Mouse (Mus musculus): ENCODE measurements at regions not wholly inside any gene's neighbourhood (a gene's known extent, or its start where the extent isn't known, plus 50 kb on each side); places are given as distances from the start of the nearest gene placed in this dataset.
A peak's percentile ranks its signal among the peaks of the same experiment; 100 is the strongest.

GRCm38 (mm10) chr3:70460811-70461210, 453.4 kb downstream of the Otol1 start:
- Histone ChIP-seq H3K4me3 (ENCODE audit: low read depth, low read length) (no peak overlapping the region), H3K27ac (ENCODE audit: low read depth, low read length) (no peak overlapping the region), H3K9me3 (ENCODE audit: control insufficient read depth, low read length) (no peaks in the 10 kb centered on the region), H3K9ac (replicated peaks; ENCODE audit: low read depth, low read length) (no peak overlapping the region), H3K4me1 (ENCODE audit: control insufficient read depth, insufficient read depth, low read length) (no peaks in the 10 kb centered on the region), H3K27me3 (ENCODE audit: control insufficient read depth, insufficient read depth, low read length) (no peaks in the 10 kb centered on the region), H3K36me3 (ENCODE audit: control insufficient read depth, insufficient read depth, low read length) (no peaks in the 10 kb centered on the region), H3K4me2 (ENCODE audit: low read depth, low read length) (no peak overlapping the region)
- no peak for ATAC-seq (ENCODE audit: low read depth)
- WGBS = 65% methylated on average over 2 of the region's 2 CpGs

- Histone ChIP-seq H3K9ac (replicated peaks; ENCODE audit: low read depth, low read length) (no peak overlapping the region), H3K9me3 (ENCODE audit: control insufficient read depth, low read length) (no peaks in the 10 kb centered on the region), H3K36me3 (ENCODE audit: control insufficient read depth, insufficient read depth, low read length) (no peaks in the 10 kb centered on the region), H3K27ac (ENCODE audit: low read depth, low read length) (no peak overlapping the region), H3K4me2 (ENCODE audit: low read depth, low read length) (no peak overlapping the region), H3K27me3 (ENCODE audit: control insufficient read depth, insufficient read depth, low read length) (no peaks in the 10 kb centered on the region), H3K4me1 (ENCODE audit: control insufficient read depth, insufficient read depth, low read length) (no peaks in the 10 kb centered on the region), H3K4me3 (ENCODE audit: low read depth, low read length) (no peak overlapping the region)
- no peak for ATAC-seq (ENCODE audit: low read depth)
Measured at GRCm38 (mm10) chr3:70463221-70463620, 455.8 kb downstream of the Otol1 start.

DNA sequence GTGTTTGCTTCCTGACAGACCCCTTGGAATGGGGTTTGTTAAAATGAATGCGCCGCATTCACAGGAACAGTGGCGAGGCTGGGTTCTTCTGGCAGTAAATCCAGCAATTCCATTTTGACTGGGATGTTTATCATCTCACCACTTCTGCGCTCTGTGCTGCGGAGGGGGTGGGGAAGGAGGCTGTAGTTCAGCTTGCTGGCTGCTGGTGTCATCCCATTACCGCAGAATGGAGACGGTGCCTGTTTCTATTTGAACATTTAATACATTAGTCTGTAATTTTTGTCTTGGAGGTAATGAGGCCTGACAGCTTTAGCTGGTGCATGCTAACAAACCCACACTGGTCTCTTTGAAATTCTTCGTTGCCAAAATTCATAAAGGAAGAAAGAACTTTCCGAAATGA, 475.1 kb downstream of the Otol1 start:
- H3K4me2 ChIP-seq (ENCODE audit: low read depth, low read length) = no peak overlapping the region
- no peaks in the 10 kb centered on the region for H3K9me3 ChIP-seq (ENCODE audit: control insufficient read depth, low read length)
- no peak overlapping the region for H3K27ac ChIP-seq (ENCODE audit: low read depth, low read length)
- WGBS = 26% methylated on average over 9 of the region's 9 CpGs
- H3K4me3 ChIP-seq (ENCODE audit: low read depth, low read length) = no peak overlapping the region
- no peaks in the 10 kb centered on the region for H3K36me3 ChIP-seq (ENCODE audit: control insufficient read depth, insufficient read depth, low read length)
- 0 out of 2 replicates have a peak, but pooled peaks cover 4% of the 10 kb centered on the region for H3K4me1 ChIP-seq (ENCODE audit: control insufficient read depth, insufficient read depth, low read length)
- H3K9ac ChIP-seq (replicated peaks; ENCODE audit: low read depth, low read length) = no peak overlapping the region
- ATAC-seq (ENCODE audit: low read depth) = peak; percentile 95
- no peaks in the 10 kb centered on the region for H3K27me3 ChIP-seq (ENCODE audit: control insufficient read depth, insufficient read depth, low read length)

- H3K4me1 ChIP-seq (ENCODE audit: control insufficient read depth, insufficient read depth, low read length) = 0 out of 2 replicates have a peak, but pooled peaks cover 4% of the 10 kb centered on the region
- peak; percentile 55; the same call in 1 of the 2 replicates for ATAC-seq (ENCODE audit: low read depth)
- WGBS = 51% methylated on average over 5 of the region's 5 CpGs
- H3K4me3 ChIP-seq (ENCODE audit: low read depth, low read length) = no peak overlapping the region
- no peaks in the 10 kb centered on the region for H3K27me3 ChIP-seq (ENCODE audit: control insufficient read depth, insufficient read depth, low read length)
- H3K4me2 ChIP-seq (ENCODE audit: low read depth, low read length) = no peak overlapping the region
- H3K36me3 ChIP-seq (ENCODE audit: control insufficient read depth, insufficient read depth, low read length) = no peaks in the 10 kb centered on the region
- no peak overlapping the region for H3K27ac ChIP-seq (ENCODE audit: low read depth, low read length)
- H3K9me3 ChIP-seq (ENCODE audit: control insufficient read depth, low read length) = no peaks in the 10 kb centered on the region
- H3K9ac ChIP-seq (replicated peaks; ENCODE audit: low read depth, low read length) = no peak overlapping the region
Measured at GRCm38 (mm10) chr3:70483066-70483743, 475.8 kb downstream of the Otol1 start.

DNA sequence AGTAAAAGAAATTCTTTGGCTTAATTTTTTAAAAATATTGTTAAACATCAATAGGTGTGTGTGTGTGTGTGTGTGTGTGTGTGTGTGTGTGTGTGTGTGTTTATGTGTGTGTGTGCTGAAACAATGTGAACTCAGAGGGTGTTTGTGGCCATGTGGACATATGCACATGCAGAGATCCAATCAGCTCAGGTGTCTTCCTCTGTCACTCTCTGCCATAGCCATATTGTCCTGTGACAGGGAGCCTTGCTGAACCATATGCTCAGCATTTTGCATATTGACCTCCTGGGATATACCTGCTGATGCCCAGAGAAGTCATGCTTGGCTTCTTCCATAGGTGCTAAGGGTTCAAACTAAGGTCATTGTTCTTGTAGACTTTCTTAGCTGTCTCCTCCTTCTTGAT, 489.0 kb downstream of the Otol1 start:
- no peaks in the 10 kb centered on the region for H3K36me3 ChIP-seq (ENCODE audit: control insufficient read depth, insufficient read depth, low read length)
- H3K9me3 ChIP-seq (ENCODE audit: control insufficient read depth, low read length) = no peaks in the 10 kb centered on the region
- ATAC-seq (ENCODE audit: low read depth) = no peak
- H3K9ac ChIP-seq (replicated peaks; ENCODE audit: low read depth, low read length) = no peak overlapping the region
- no peak overlapping the region for H3K27ac ChIP-seq (ENCODE audit: low read depth, low read length)
- no peak overlapping the region for H3K4me3 ChIP-seq (ENCODE audit: low read depth, low read length)
- H3K4me1 ChIP-seq (ENCODE audit: control insufficient read depth, insufficient read depth, low read length) = no peaks in the 10 kb centered on the region
- H3K27me3 ChIP-seq (ENCODE audit: control insufficient read depth, insufficient read depth, low read length) = no peaks in the 10 kb centered on the region
- no peak overlapping the region for H3K4me2 ChIP-seq (ENCODE audit: low read depth, low read length)

DNA sequence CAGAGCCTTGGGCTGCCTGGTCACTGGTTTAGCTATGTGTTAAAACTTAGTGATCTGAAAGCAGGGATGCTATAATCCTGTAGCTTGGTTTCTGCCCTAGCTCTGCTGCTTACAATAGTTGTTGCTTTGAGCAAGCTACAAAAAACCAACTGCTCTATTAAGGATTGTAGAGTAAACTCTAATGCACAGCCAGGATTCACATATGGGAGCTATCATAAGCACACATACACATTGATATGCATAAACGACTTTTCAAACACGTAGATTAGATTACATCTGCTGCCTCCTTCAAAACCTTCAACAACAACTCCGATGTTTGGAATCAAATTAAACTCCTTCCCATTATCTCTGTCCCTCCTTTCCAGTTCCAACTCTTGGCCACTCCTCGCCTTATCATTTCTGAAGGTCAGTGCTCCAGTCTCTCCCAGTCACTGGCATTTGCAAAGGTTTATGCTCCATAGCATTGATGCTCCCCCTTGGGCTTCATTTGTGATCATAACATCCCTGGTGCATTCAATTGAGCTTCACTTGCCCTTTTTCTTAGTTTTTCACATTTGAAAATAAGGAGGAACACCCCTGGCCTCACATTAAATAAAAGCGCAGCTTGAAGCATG, 492.9 kb downstream of the Otol1 start:
- H3K9ac ChIP-seq (replicated peaks; ENCODE audit: low read depth, low read length) = no peak overlapping the region
- H3K27ac ChIP-seq (ENCODE audit: low read depth, low read length) = no peak overlapping the region
- no peaks in the 10 kb centered on the region for H3K36me3 ChIP-seq (ENCODE audit: control insufficient read depth, insufficient read depth, low read length)
- H3K4me1 ChIP-seq (ENCODE audit: control insufficient read depth, insufficient read depth, low read length) = no peaks in the 10 kb centered on the region
- no peaks in the 10 kb centered on the region for H3K27me3 ChIP-seq (ENCODE audit: control insufficient read depth, insufficient read depth, low read length)
- WGBS = 86% methylated on average over 5 of the region's 5 CpGs
- no peak overlapping the region for H3K4me2 ChIP-seq (ENCODE audit: low read depth, low read length)
- H3K4me3 ChIP-seq (ENCODE audit: low read depth, low read length) = no peak overlapping the region
- no peaks in the 10 kb centered on the region for H3K9me3 ChIP-seq (ENCODE audit: control insufficient read depth, low read length)
- no peak for ATAC-seq (ENCODE audit: low read depth)

DNA sequence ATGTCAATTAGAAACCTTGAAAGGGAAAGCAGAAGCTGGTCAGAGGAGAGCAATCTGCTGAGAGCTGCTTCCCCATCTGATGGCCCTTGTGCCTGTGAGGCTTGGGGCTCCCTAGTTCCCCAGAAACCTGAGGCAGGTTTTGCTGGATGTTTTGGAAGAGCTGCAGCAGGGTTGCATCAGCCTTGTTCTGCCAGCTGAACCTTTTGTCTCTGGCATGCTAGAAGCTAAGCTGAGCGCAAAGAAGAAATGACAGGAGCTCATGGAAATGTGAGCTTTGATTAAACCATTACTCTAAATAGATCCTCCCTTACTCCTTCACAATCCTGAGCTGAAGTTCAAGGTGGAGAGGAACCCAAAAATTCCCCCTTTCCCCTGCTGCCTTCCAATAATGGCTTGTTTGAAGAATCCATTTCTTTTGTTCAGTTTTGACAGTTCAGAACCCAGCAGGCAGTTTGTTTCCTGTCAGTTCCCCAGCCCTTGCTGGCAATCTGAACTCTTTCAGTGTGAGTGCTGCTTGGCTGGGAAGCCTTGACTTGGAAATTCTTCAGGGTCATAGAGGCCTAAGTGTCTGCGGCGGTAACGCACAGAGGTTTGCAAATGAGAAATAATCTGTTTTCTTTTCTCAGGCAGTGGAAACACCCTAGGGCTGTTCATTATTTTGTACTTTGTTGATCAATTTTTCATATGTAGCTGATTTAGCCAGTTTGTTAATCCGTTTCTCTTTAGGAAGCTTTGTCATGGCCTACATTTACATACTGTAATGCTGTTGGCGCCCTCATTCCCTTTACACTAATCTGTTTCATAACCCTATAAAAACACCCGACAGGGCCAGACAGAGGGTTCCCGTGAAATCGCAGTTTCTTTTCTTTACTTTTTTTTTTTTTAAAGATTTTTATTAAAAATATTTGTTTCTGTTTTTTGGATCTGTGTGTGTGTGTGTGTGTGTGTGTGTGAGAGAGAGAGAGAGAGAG, 493.9 kb downstream of the Otol1 start:
- no peak for ATAC-seq (ENCODE audit: low read depth)
- Histone ChIP-seq H3K4me1 (ENCODE audit: control insufficient read depth, insufficient read depth, low read length) (no peaks in the 10 kb centered on the region), H3K4me2 (ENCODE audit: low read depth, low read length) (no peak overlapping the region), H3K9ac (replicated peaks; ENCODE audit: low read depth, low read length) (no peak overlapping the region), H3K36me3 (ENCODE audit: control insufficient read depth, insufficient read depth, low read length) (no peaks in the 10 kb centered on the region), H3K27me3 (ENCODE audit: control insufficient read depth, insufficient read depth, low read length) (no peaks in the 10 kb centered on the region), H3K9me3 (ENCODE audit: control insufficient read depth, low read length) (no peaks in the 10 kb centered on the region), H3K4me3 (ENCODE audit: low read depth, low read length) (no peak overlapping the region), H3K27ac (ENCODE audit: low read depth, low read length) (no peak overlapping the region)
- WGBS = 73% methylated on average over 9 of the region's 9 CpGs

DNA sequence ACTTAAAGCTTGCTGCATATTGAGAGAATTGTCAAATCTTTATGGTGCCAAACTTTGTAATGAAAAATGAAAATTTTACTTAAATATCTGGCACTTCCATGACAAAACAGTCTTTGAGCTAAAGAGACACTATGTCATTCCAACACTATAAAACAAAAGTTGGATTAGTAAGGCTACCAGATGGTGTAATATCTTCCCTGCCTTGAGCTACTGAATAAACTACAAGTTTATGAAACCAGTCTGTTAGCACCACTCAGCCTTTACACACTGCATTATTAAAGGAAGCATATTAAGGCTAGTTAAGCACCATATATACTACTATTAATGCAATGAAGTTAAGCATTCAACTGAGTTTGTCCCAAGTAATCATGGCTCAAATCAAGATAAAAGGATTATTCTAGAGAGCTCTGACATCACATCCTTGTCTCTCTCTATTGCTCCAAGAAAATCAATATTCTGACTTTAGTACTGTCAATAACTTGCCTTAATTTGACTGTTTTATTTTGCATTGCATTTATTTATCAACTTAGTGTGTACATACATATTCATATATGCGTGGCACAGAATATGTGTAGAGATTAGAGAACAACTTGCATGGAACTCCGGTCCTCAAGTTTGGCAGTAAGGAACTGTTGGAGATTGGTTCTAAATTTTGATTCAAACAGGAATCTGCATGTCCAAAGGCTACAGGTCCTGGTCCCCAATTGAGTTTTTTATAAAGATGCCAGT, 526.3 kb downstream of the Otol1 start:
- Histone ChIP-seq H3K9ac (replicated peaks; ENCODE audit: low read depth, low read length) (no peak overlapping the region), H3K4me2 (ENCODE audit: low read depth, low read length) (no peak overlapping the region), H3K36me3 (ENCODE audit: control insufficient read depth, insufficient read depth, low read length) (no peaks in the 10 kb centered on the region), H3K4me3 (ENCODE audit: low read depth, low read length) (no peak overlapping the region), H3K4me1 (ENCODE audit: control insufficient read depth, insufficient read depth, low read length) (no peaks in the 10 kb centered on the region), H3K27me3 (ENCODE audit: control insufficient read depth, insufficient read depth, low read length) (no peaks in the 10 kb centered on the region), H3K27ac (ENCODE audit: low read depth, low read length) (no peak overlapping the region), H3K9me3 (ENCODE audit: control insufficient read depth, low read length) (no peaks in the 10 kb centered on the region)
- 90% methylated on average over 2 of the region's 2 CpGs for WGBS
- no peak for ATAC-seq (ENCODE audit: low read depth)

Measured in neural tube, embryonic 14.5 days (tissue).